Mouse (Mus musculus): ENCODE data around the gene Ola1. TPM values are rescaled to one million over a fixed set of nuclear protein-coding genes. Genes with fewer than 3 reads are reported as not detected.

Gene Ola1
- polyA plus RNA-seq, 1 experiment from 2014 or later: 99.2 TPM

DNA sequence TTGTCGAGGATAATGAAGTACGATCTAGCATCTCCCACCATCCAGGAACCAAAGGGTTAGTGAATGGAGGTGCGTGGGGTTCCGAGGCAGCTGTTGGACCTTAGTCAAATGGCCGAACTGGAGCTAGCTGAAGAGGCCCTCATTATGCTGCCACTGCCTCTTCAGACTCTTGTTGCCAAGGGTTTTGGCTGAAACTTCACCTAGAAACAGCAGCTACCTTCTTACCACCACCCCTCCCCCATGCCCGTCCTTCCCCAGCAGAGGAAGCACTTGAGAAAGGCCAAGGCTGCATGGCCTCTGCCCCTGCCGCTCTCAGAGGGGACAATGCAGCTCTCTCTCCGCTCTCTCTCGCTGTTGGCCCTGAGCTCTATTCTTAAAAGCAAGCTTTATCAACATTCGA is 136.2 kb downstream of the Ola1 start:
- no peaks in the 10 kb centered on the region for H3K27me3 ChIP-seq (ENCODE audit: control insufficient read depth, insufficient read depth, low read length)
- H3K27ac ChIP-seq (ENCODE audit: low read depth, low read length): no peak overlapping the region
- no peaks in the 10 kb centered on the region for H3K9me3 ChIP-seq (ENCODE audit: control insufficient read depth, low read length)
- peaks cover 7% of the 10 kb centered on the region for H3K4me1 ChIP-seq (ENCODE audit: control insufficient read depth, insufficient read depth, low read length)
- no peak overlapping the region for H3K9ac ChIP-seq (ENCODE audit: low read length)
- ATAC-seq (ENCODE audit: low FRiP score): no peak
- no peak overlapping the region for H3K4me2 ChIP-seq
- DNase-seq (ENCODE audit: low spot score, missing footprints): peak; percentile 12
- H3K4me3 ChIP-seq (ENCODE audit: low read depth, low read length): no peak overlapping the region
- no peaks in the 10 kb centered on the region for H3K36me3 ChIP-seq (ENCODE audit: control insufficient read depth, insufficient read depth, low read length)
- WGBS: 70% methylated on average over 10 of the region's 10 CpGs

DNA sequence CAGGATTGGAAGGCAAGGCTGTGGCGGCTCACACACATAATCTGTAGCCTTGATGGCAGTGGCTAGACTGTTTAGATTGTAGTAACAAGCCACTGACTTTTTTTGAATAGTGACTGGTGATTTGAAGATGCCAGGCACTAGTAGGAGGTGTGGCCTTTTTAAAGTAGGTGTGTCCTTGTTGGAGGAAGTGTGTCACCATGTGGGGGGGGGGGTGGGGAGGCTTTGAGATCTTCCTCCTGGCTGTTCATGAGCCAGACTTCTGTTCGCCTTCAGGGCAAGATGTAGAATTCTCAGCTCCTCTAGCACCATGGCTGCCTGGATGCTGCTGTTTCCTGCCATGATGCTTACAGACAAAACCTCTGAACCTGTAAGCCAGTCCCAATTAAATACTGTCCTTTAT is 136.9 kb downstream of the Ola1 start:
- Histone ChIP-seq H3K27me3 (ENCODE audit: control insufficient read depth, insufficient read depth, low read length) (no peaks in the 10 kb centered on the region), H3K9me3 (ENCODE audit: control insufficient read depth, low read length) (no peaks in the 10 kb centered on the region), H3K9ac (ENCODE audit: low read length) (no peak overlapping the region), H3K27ac (ENCODE audit: low read depth, low read length) (no peak overlapping the region), H3K4me1 (ENCODE audit: control insufficient read depth, insufficient read depth, low read length) (peaks cover 7% of the 10 kb centered on the region), H3K36me3 (ENCODE audit: control insufficient read depth, insufficient read depth, low read length) (no peaks in the 10 kb centered on the region), H3K4me3 (ENCODE audit: low read depth, low read length) (no peak overlapping the region), H3K4me2 (no peak overlapping the region)
- WGBS: 87% methylated on average over 2 of the region's 2 CpGs
- DNase-seq (ENCODE audit: low spot score, missing footprints) (no peak), ATAC-seq (ENCODE audit: low FRiP score) (no peak)

GRCm38 (mm10) chr2:73080084-73080483 is 138.6 kb downstream of the Ola1 start:
- Histone ChIP-seq H3K27ac (ENCODE audit: low read depth, low read length) (no peak overlapping the region), H3K4me1 (ENCODE audit: control insufficient read depth, insufficient read depth, low read length) (no peaks in the 10 kb centered on the region; the same call in 1 of the 2 replicates)
- WGBS: 18% methylated on average over 2 of the region's 2 CpGs

GRCm38 (mm10) chr2:73079311-73079710 is 139.4 kb downstream of the Ola1 start:
- Histone ChIP-seq H3K36me3 (ENCODE audit: control insufficient read depth, insufficient read depth, low read length) (no peaks in the 10 kb centered on the region), H3K4me2 (no peak overlapping the region), H3K27me3 (ENCODE audit: control insufficient read depth, insufficient read depth, low read length) (no peaks in the 10 kb centered on the region), H3K27ac (ENCODE audit: low read depth, low read length) (no peak overlapping the region), H3K4me3 (ENCODE audit: low read depth, low read length) (no peak overlapping the region), H3K9me3 (ENCODE audit: control insufficient read depth, low read length) (no peaks in the 10 kb centered on the region), H3K9ac (ENCODE audit: low read length) (no peak overlapping the region), H3K4me1 (ENCODE audit: control insufficient read depth, insufficient read depth, low read length) (no peaks in the 10 kb centered on the region; the same call in 1 of the 2 replicates)
- DNase-seq (ENCODE audit: low spot score, missing footprints) (no peak), ATAC-seq (ENCODE audit: low FRiP score) (no peak)
- WGBS: 79% methylated on average over 15 of the region's 15 CpGs

More at GRCm38 (mm10) chr2:73080084-73080483, 138.6 kb downstream of the Ola1 start:
- H3K4me2 ChIP-seq: no peak overlapping the region
- no peak overlapping the region for H3K4me3 ChIP-seq (ENCODE audit: low read depth, low read length)
- no peaks in the 10 kb centered on the region for H3K36me3 ChIP-seq (ENCODE audit: control insufficient read depth, insufficient read depth, low read length)
- H3K27me3 ChIP-seq (ENCODE audit: control insufficient read depth, insufficient read depth, low read length): no peaks in the 10 kb centered on the region
- H3K9me3 ChIP-seq (ENCODE audit: control insufficient read depth, low read length): no peaks in the 10 kb centered on the region
- H3K9ac ChIP-seq (ENCODE audit: low read length): no peak overlapping the region
- ATAC-seq (ENCODE audit: low FRiP score) (no peak), DNase-seq (ENCODE audit: low spot score, missing footprints) (peak; percentile 69)

DNA sequence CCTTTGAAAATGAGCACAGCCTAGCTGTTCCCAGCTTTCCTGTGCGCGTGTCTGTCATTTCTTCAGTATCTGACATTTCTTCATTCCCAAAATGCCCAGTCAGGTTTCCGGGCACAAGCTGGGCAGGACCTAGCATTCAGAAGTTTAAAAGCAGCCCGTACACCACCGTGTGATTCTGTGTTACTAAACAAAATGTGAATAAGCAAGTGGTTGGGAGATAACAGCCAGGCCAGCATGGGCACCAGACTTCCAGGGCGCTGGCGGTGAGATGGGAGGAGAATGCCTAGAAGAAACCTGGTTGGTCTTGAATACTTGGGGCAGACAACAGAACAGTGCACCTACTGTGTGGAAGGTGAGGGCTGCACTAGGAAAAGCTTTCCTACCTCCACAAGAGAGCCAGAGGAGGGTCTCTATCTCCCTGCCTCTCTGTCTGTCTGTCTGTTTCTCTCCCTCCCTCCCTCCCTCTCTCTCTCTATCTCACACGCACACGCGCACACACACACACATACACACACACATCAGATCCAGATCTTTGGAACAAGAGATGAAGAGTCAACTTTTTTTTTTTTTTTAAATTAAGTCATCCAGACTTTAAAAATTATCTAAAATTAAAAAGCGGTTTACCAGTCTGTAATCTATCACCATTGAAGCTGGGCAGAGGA is 144.8 kb downstream of the Ola1 start:
- no peak overlapping the region for H3K9ac ChIP-seq (ENCODE audit: low read length)
- no peaks in the 10 kb centered on the region for H3K36me3 ChIP-seq (ENCODE audit: control insufficient read depth, insufficient read depth, low read length)
- H3K9me3 ChIP-seq (ENCODE audit: control insufficient read depth, low read length): no peaks in the 10 kb centered on the region
- H3K4me2 ChIP-seq: no peak overlapping the region
- H3K4me1 ChIP-seq (ENCODE audit: control insufficient read depth, insufficient read depth, low read length): no peaks in the 10 kb centered on the region
- DNase-seq (ENCODE audit: low spot score, missing footprints): no peak
- no peak for ATAC-seq (ENCODE audit: low FRiP score)
- WGBS: 93% methylated on average over 11 of the region's 11 CpGs
- no peak overlapping the region for H3K4me3 ChIP-seq (ENCODE audit: low read depth, low read length)
- H3K27me3 ChIP-seq (ENCODE audit: control insufficient read depth, insufficient read depth, low read length): no peaks in the 10 kb centered on the region
- H3K27ac ChIP-seq (ENCODE audit: low read depth, low read length): no peak overlapping the region

DNA sequence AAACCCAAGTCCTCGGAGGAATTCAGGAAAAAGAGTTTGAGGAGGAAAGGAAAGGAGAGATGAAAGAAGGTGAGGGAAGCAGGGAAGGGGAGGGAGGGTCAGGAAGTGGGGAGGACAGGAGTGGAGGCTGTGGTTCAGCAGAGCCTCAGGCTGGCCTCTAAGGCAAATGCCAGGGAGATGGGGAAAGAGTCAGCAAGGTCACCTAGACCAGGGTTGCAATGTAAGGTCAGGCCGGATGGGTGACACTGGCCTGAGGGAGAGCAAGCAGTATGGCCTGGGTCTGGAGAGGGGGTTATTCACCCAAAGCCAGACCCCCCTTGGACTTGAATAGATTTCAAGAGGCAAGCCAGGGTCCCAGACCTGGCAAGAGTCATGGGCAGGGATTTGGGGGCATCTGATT is 147.5 kb downstream of the Ola1 start:
- Histone ChIP-seq H3K9me3 (ENCODE audit: control insufficient read depth, low read length) (no peaks in the 10 kb centered on the region), H3K4me2 (no peak overlapping the region), H3K4me3 (ENCODE audit: low read depth, low read length) (no peak overlapping the region), H3K27me3 (ENCODE audit: control insufficient read depth, insufficient read depth, low read length) (no peaks in the 10 kb centered on the region), H3K27ac (ENCODE audit: low read depth, low read length) (no peak overlapping the region), H3K36me3 (ENCODE audit: control insufficient read depth, insufficient read depth, low read length) (no peaks in the 10 kb centered on the region), H3K4me1 (ENCODE audit: control insufficient read depth, insufficient read depth, low read length) (no peaks in the 10 kb centered on the region), H3K9ac (ENCODE audit: low read length) (no peak overlapping the region)
- ATAC-seq (ENCODE audit: low FRiP score): no peak
- WGBS: 82% methylated on average over 2 of the region's 2 CpGs
- DNase-seq (ENCODE audit: low spot score, missing footprints): no peak

DNA sequence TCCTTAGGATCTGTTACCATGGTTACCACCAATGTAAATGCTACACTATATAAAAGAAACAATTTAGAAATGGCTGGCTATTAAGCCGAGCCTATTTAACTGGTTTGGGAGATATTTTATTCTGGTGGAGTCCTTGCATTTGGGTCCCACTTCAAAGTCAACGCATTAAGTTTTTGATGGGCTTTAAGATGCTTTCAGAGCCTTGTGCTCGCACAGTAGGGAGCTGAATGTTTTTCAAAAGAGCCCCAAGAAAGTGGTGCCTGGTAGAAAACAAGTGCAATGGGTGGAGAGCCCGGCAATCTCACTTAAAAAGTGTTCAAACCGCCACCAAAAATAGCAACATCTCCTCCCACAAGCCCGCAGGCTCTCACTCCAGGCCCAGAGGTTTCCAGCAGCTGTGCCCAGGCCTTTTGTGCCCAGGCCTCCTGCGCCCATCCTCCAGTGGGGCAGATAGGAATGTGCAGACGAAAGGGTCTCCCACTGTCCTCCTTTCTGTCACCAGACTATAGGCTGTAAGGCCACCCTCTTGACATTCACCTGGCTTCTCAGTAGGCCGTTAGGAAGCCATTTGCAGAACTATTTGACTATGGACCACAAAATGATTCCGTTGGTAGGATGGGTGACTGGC is 148.2 kb downstream of the Ola1 start:
- DNase-seq (ENCODE audit: low spot score, missing footprints) (no peak), ATAC-seq (ENCODE audit: low FRiP score) (no peak)
- no peak overlapping the region for H3K4me2 ChIP-seq
- H3K9ac ChIP-seq (ENCODE audit: low read length): no peak overlapping the region
- no peak overlapping the region for H3K27ac ChIP-seq (ENCODE audit: low read depth, low read length)
- no peak overlapping the region for H3K4me3 ChIP-seq (ENCODE audit: low read depth, low read length)
- WGBS: 36% methylated on average over 10 of the region's 10 CpGs
- no peaks in the 10 kb centered on the region for H3K4me1 ChIP-seq (ENCODE audit: control insufficient read depth, insufficient read depth, low read length)
- H3K27me3 ChIP-seq (ENCODE audit: control insufficient read depth, insufficient read depth, low read length): no peaks in the 10 kb centered on the region
- H3K36me3 ChIP-seq (ENCODE audit: control insufficient read depth, insufficient read depth, low read length): no peaks in the 10 kb centered on the region
- no peaks in the 10 kb centered on the region for H3K9me3 ChIP-seq (ENCODE audit: control insufficient read depth, low read length)

- Histone ChIP-seq H3K4me3 (ENCODE audit: low read depth, low read length) (no peak overlapping the region), H3K27me3 (ENCODE audit: control insufficient read depth, insufficient read depth, low read length) (no peaks in the 10 kb centered on the region), H3K9ac (ENCODE audit: low read length) (no peak overlapping the region), H3K4me1 (ENCODE audit: control insufficient read depth, insufficient read depth, low read length) (no peaks in the 10 kb centered on the region), H3K9me3 (ENCODE audit: control insufficient read depth, low read length) (no peaks in the 10 kb centered on the region), H3K36me3 (ENCODE audit: control insufficient read depth, insufficient read depth, low read length) (no peaks in the 10 kb centered on the region), H3K27ac (ENCODE audit: low read depth, low read length) (no peak overlapping the region), H3K4me2 (no peak overlapping the region)
- WGBS: 91% methylated on average over 7 of the region's 7 CpGs
- ATAC-seq (ENCODE audit: low FRiP score) (no peak), DNase-seq (ENCODE audit: low spot score, missing footprints) (peak; percentile 80)
Measured at GRCm38 (mm10) chr2:73069223-73069825, 149.4 kb downstream of the Ola1 start.
